Mouse (Mus musculus) megakaryocyte, adult 5-6 weeks (primary cell): ENCODE measurements around the gene Marcksl1. TPM values are rescaled to one million over a fixed set of nuclear protein-coding genes. Genes with fewer than 3 reads are reported as not detected.
A peak's percentile ranks its signal among the peaks of the same experiment; 100 is the strongest.

Experiments used
- ATAC-seq: 2 replicates; pipeline ENCODE4 v1.8.0; 2016; ENCODE audit warnings: mild to moderate bottlenecking, inconsistent platforms; ENCODE audit not compliant: poor library complexity, severe bottlenecking
- total RNA-seq, 2 experiments: library from RNA; stranded (forward) in 1 of 2; stranded (reverse) in 1 of 2; fragments of 153-499, 151-499 nt in 1 of 2; fragments of 221-1000, 200-1000 nt in 1 of 2; gene quantifications; 2 replicates each; pipeline versions ENCODE4 v1.2.3 to v1.2.4; 2015 to 2017

The Marcksl1 gene
- total RNA-seq, 2 experiments from 2014 or later, result 29.3 to 32.6 TPM

DNA sequence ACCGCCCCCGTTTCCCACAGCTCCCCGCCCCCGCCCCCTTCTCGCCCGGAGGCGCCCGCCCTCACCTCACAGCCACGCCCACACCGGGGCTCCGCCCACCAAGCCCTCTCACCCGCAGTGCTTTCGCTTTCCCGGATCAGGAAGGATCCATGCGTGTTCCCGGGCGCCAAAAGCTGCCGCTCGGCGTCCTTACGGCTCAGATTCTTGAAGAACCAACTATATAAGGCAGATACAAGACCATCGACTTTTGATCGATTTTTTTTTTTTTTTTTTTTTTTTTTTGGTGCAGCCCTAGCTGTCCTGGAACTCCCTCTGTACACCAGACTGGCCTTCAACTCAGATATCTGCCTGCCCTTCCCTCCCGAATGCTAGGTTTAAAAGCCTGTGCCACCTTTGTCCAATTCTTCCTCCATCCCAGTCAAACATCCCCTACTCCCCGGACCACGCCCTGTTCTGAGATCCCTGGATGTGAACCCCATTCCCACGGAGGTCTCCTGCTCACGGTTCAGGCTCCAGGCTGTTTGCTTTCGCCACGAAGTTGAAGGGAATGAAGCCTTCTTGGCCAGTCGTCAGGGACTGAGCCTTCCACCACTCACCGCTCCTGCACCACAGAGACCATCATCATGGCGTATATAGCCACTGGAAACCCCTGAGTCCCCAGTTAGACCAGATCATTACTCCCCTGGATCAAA is 43.3 kb downstream of the Marcksl1 start:
- ATAC-seq, result peak; percentile 94

DNA sequence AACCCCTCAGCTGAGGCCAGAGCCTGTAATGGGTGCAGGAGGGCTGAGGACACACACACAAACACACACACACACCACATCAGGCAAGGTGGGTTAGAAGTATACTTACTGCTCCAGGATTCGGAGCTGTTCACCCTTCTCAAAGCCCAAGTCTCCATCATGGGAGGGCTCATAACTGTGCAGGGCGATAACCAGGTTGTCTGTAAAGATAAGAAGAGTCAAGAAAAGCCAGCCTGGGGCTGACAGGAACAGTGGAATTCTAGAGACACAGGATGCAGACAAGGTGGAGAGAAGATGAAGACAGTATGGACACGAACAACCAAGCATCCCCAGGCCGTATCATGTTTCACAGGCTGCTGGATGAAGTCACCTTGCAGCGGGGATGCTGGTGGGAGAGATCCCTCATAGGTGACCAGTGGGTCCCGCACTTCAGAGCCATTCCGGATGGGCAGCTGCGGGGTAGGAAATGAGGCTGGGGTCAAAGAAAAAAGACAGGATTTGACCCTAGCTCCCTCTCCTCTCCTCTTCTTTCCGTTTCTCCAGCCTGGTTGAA is 44.0 kb downstream of the Marcksl1 start:
- no peak for ATAC-seq

DNA sequence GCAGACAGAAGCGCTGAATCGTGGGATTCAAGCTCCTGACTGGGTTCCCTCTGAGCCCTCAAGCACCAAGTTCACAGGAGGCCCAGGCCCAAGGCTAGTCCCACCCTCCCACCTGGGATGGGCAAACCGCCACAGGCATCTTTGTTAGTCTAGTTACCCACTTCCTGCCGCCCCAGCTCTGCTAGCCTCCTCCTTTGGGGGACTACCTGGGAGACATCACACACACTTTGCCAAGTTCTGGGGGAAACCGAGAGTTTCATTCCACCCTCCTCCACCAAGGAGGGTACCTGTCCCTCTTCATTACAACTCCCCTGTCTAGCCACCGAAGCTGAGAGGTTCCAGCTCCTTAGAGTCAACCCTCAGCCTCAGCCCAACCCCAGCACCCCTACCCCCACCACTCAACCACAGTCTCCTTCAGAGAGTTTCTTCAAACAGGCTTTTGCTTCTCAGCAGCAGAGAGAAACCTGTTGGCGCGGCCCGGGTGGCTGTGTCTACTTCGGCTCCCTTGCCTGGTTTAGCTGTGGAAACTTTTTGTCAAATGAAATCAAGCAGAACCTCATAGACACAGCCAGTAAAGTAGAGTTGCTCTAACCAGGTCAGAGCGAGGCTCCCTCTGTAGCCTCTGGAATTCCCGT is 45.1 kb downstream of the Marcksl1 start:
- ATAC-seq, result no peak

DNA sequence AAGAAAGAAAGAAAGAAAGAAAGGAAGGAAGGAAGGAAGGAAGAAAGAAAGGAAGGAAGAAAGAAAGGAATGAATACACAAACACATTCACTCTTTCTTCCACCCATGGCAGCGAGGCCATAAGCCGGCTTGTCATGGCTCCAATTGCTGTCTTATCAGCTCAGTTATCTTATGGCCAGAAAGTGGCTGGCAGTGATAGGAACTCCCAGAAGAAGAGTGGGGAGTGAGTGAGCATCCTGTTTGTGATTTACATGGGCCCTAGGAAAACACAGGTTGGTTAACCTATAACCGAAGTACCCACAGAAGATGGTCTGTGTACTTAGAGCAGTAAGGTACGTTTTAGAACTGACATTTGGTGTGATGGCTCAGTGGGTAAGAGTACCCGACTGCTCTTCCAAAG is 47.8 kb downstream of the Marcksl1 start:
- ATAC-seq, result no peak

DNA sequence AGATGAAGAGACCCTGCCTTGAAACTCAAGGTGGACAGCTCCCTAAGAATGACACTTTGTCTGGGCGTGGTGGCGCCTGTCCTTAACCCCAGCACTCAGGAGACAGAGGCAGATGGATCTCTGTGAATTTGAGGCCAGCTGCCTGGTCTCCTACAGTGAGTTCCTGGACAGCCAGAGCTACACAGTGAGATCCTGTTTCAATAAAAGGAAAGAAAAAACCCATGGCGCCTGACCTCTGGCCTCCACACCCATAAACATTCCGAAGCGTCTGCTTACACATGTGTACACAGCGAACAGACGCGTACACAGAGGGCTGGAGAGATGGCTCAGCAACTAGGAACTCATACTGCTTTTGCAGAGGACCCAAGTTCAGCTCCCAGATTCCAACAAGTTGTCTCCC is 50.3 kb downstream of the Marcksl1 start:
- ATAC-seq, result no peak

DNA sequence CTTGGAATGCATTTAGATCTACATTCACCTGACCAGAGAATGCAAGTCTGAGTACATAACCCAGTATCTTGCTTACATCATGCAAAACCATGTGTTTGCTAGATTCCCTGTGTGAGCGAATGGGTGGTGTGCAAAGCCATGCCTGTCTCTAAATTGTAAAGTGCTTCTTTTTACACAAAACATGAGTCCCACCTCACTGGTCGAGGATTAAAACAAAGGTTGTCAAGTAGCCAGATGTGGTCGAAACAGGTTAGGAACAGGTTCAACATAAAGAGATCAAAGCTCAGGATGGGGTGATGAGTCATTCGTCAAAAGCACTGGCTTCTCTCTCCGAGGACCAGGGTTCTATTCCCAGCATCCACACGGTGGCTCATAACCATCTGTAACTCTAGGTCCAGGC is 51.8 kb downstream of the Marcksl1 start:
- ATAC-seq, result no peak

Other genes starting within 250 kb of the Marcksl1 start
- gene Sync, start 226.0 kb upstream of the Marcksl1 start, total RNA-seq (2015), result not detected in 2 replicates
- gene Sync, start 226.0 kb upstream of the Marcksl1 start, total RNA-seq (2017), result 1.3 TPM in 1 of 2 replicates, not detected in the other
- 174 and 182 TPM in 2 replicates for gene Rbbp4, start 178.2 kb upstream of the Marcksl1 start, total RNA-seq (2015)
- 86.5 and 88.9 TPM in 2 replicates for gene Rbbp4, start 178.2 kb upstream of the Marcksl1 start, total RNA-seq (2017)
- gene Zbtb8os, start 177.9 kb upstream of the Marcksl1 start, total RNA-seq (2015), result 60.9 and 69.8 TPM in 2 replicates
- 79.7 and 84.8 TPM in 2 replicates for gene Zbtb8os, start 177.9 kb upstream of the Marcksl1 start, total RNA-seq (2017)
- gene Zbtb8a, start 135.5 kb upstream of the Marcksl1 start, total RNA-seq (2015), result 3.0 and 3.3 TPM in 2 replicates
- 9.3 and 9.4 TPM in 2 replicates for gene Zbtb8a, start 135.5 kb upstream of the Marcksl1 start, total RNA-seq (2017)
- not detected in 2 replicates for gene Zbtb8b, start 72.7 kb upstream of the Marcksl1 start, total RNA-seq (2015)
- not detected in 2 replicates for gene Zbtb8b, start 72.7 kb upstream of the Marcksl1 start, total RNA-seq (2017)
- gene Bsdc1, start 52.0 kb upstream of the Marcksl1 start, total RNA-seq (2015), result 24.3 and 24.9 TPM in 2 replicates
- gene Bsdc1, start 52.0 kb upstream of the Marcksl1 start, total RNA-seq (2017), result 28.5 and 35.8 TPM in 2 replicates
- not detected in 2 replicates for gene Tssk3, start 22.6 kb upstream of the Marcksl1 start, total RNA-seq (2015)
- not detected in 2 replicates for gene Tssk3, start 22.6 kb upstream of the Marcksl1 start, total RNA-seq (2017)
- gene Fam229a, start 22.4 kb upstream of the Marcksl1 start, total RNA-seq (2015), result not detected in 2 replicates
- not detected in 2 replicates for gene Fam229a, start 22.4 kb upstream of the Marcksl1 start, total RNA-seq (2017)
- gene Hdac1, start 29.1 kb downstream of the Marcksl1 start, total RNA-seq (2015), result 94.1 and 98.6 TPM in 2 replicates
- gene Hdac1, start 29.1 kb downstream of the Marcksl1 start, total RNA-seq (2017), result 68.6 and 75.0 TPM in 2 replicates
- gene Lck, start 60.1 kb downstream of the Marcksl1 start, total RNA-seq (2015), result 5.6 and 8.2 TPM in 2 replicates
- gene Lck, start 60.1 kb downstream of the Marcksl1 start, total RNA-seq (2017), result 6.0 and 6.9 TPM in 2 replicates
- not detected in 2 replicates for gene Fam167b, start 65.0 kb downstream of the Marcksl1 start, total RNA-seq (2015)
- not detected in 2 replicates for gene Fam167b, start 65.0 kb downstream of the Marcksl1 start, total RNA-seq (2017)
- 186 and 204 TPM in 2 replicates for gene Eif3i, start 87.1 kb downstream of the Marcksl1 start, total RNA-seq (2015)
- 140 and 156 TPM in 2 replicates for gene Eif3i, start 87.1 kb downstream of the Marcksl1 start, total RNA-seq (2017)
- gene Tmem234, start 87.1 kb downstream of the Marcksl1 start, total RNA-seq (2015), result 104 and 120 TPM in 2 replicates
- 126 and 128 TPM in 2 replicates for gene Tmem234, start 87.1 kb downstream of the Marcksl1 start, total RNA-seq (2017)
- 1.0 and 3.5 TPM in 2 replicates for gene Dcdc2b, start 100.7 kb downstream of the Marcksl1 start, total RNA-seq (2015)
- gene Dcdc2b, start 100.7 kb downstream of the Marcksl1 start, total RNA-seq (2017), result not detected in 2 replicates
- gene Iqcc, start 105.5 kb downstream of the Marcksl1 start, total RNA-seq (2015), result 14.3 and 16.6 TPM in 2 replicates
- 6.4 and 7.4 TPM in 2 replicates for gene Iqcc, start 105.5 kb downstream of the Marcksl1 start, total RNA-seq (2017)
- gene Ccdc28b, start 110.4 kb downstream of the Marcksl1 start, total RNA-seq (2015), result 49.7 and 68.6 TPM in 2 replicates
- gene Ccdc28b, start 110.4 kb downstream of the Marcksl1 start, total RNA-seq (2017), result 77.2 and 89.0 TPM in 2 replicates
- gene Txlna, start 127.5 kb downstream of the Marcksl1 start, total RNA-seq (2015), result 14.6 and 16.3 TPM in 2 replicates
- gene Txlna, start 127.5 kb downstream of the Marcksl1 start, total RNA-seq (2017), result 55.8 and 68.1 TPM in 2 replicates
- 17.4 and 25.4 TPM in 2 replicates for gene Kpna6, start 159.2 kb downstream of the Marcksl1 start, total RNA-seq (2015)
- gene Kpna6, start 159.2 kb downstream of the Marcksl1 start, total RNA-seq (2017), result 20.7 and 21.6 TPM in 2 replicates
- 11.3 and 20.2 TPM in 2 replicates for gene Tmem39b, start 183.3 kb downstream of the Marcksl1 start, total RNA-seq (2015)
- 2.6 and 10.9 TPM in 2 replicates for gene Tmem39b, start 183.3 kb downstream of the Marcksl1 start, total RNA-seq (2017)
- 83.6 and 94.7 TPM in 2 replicates for gene Khdrbs1, start 228.7 kb downstream of the Marcksl1 start, total RNA-seq (2015)
- gene Khdrbs1, start 228.7 kb downstream of the Marcksl1 start, total RNA-seq (2017), result 69.9 and 89.8 TPM in 2 replicates